Mouse (Mus musculus): ENCODE results near the gene Ptprcap.
"Not testable (repeated sequence)": the region's sequence is repeated elsewhere in the genome, so short reads cannot be mapped to it uniquely, and the experiment has no call there.

GRCm38 (mm10) chr19:4125268-4125667 is 28.1 kb upstream of the Ptprcap start:
- TF ChIP-seq CTCF (IDR thresholded peaks at IDR 0.05; ENCODE audit: low read depth, low read length); POLR2A (IDR thresholded peaks at IDR 0.05; ENCODE audit: extremely low read depth, insufficient read depth, low read length): not testable (repeated sequence)

All from liver, adult 2 months (tissue).